Mouse (Mus musculus) stomach, postnatal 0 days (tissue): ENCODE measurements around the gene Prickle3.

Source experiments
- CTCF ChIP-seq: IDR thresholded peaks from 2 replicates; pipeline ENCODE4 v1.5.1; 2016; ENCODE audit warnings: antibody characterized with exemption, low read depth, mild to moderate bottlenecking, moderate library complexity
- EP300 ChIP-seq: optimal IDR thresholded peaks from 2 replicates; pipeline ENCODE3; 2016; ENCODE audit warnings: antibody characterized with exemption

- TF ChIP-seq CTCF (no peak), EP300 (no peak)
Observed at GRCm38 (mm10) chrX:7680057-7680412, 23.0 kb downstream of the Prickle3 start.
